19 mouse cellular contexts compared by ENCODE assay signal in the genomic region with DNA sequence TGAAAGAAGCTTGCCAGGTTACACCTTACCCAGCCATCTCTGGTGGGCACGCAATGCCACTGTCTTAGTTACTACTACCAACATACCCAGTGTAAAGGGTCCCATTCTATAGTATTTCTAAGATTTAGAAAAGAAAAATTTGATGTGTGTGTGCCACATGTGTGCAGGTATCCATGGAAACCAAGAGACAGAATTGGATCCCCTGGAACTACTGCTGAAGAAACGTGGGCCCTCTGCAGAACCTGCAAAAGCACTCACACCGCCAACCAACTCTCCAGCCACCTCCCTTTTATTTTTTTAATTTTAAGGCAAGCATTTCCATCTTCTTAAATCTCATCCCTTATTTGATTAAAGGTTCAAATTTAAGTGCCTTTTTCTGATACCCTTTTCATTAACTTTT. TPM values are rescaled to one million over a fixed set of nuclear protein-coding genes. Genes with fewer than 3 reads are reported as not detected.
DNase-seq lines count a peak whose midpoint lies in the region; TF ChIP-seq lines count a peak whose summit lies in the region.
"Had no signal": no experiment of that assay in that cellular context is flagged by ENCODE, and none has a peak within 500 bp of the region (broad histone marks: within the 10 kb centered on the region; RNA-seq: fewer than 3 reads in every experiment).

No protein-coding gene starts in this region.

- H3K4me1 ChIP-seq in spleen, adult 2 months (ENCODE audit: control insufficient read depth, insufficient read depth, insufficient read length): no peaks in the 10 kb centered on the region
- H3K4me1 ChIP-seq: forebrain, embryonic 13.5 days had no signal

- H3K27me3 ChIP-seq in spleen, adult 2 months (ENCODE audit: control insufficient read depth, insufficient read depth, low read length): no peaks in the 10 kb centered on the region
- H3K27me3 ChIP-seq: embryonic facial prominence, embryonic 12.5 days; forebrain, embryonic 13.5 days; forebrain, embryonic 15.5 days had no signal

- no peak for TF ChIP-seq POLR2A in spleen, adult 2 months (IDR thresholded peaks at IDR 0.05; ENCODE audit: low read depth, low read length)

- no peak overlapping the region for H3K4me3 ChIP-seq in left cerebral cortex, adult 2 months
- no peak overlapping the region for H3K4me3 ChIP-seq in spleen, adult 2 months (ENCODE audit: extremely low read depth, insufficient read depth, insufficient read length)
- H3K4me3 ChIP-seq: embryonic facial prominence, embryonic 10.5 days; embryonic facial prominence, embryonic 12.5 days; forebrain, embryonic 13.5 days; forebrain, embryonic 15.5 days had no signal

- DNase-seq in left cerebral cortex, adult 2 months (ENCODE audit: extremely low spot score in 1 of 2, low spot score in 2 of 2): no peak
- DNase-seq in left cerebral cortex, postnatal 14 days (ENCODE audit: low spot score in 2 of 2): no peak
- DNase-seq in spleen, adult 2 months (ENCODE audit: low read depth in 1 of 2, low spot score in 2 of 2): no peak
- no peak for DNase-seq in spleen, adult 12 weeks (ENCODE audit: low spot score)
- peak; percentile 53 for DNase-seq in brain, adult 2 months (ENCODE audit: low read depth, low spot score)
- DNase-seq in telencephalon, adult 2 months (ENCODE audit: low read depth, low spot score): peak; percentile 13
- DNase-seq in kidney, postnatal 25 days: no peak
- DNase-seq: adrenal gland, adult 2 months; adrenal gland, postnatal 10 days; adrenal gland, postnatal 25 days; cerebellum, adult 11-12 months; cerebellum, adult 2 months; cerebellum, adult 9-10 months; cerebellum, postnatal 10 days; cerebellum, postnatal 25 days had no signal

- 83% methylated on average over 3 of the region's 3 CpGs for WGBS in spleen, adult 2 months

- intact Hi-C loops in left cerebral cortex, adult 2 months (cut with DNase I): no loop called here
- intact Hi-C loops in left cerebral cortex, postnatal 14 days (cut with DNase I): no loop called here

- peaks cover 23% of the 10 kb centered on the region for H3K36me3 ChIP-seq in spleen, adult 2 months (ENCODE audit: control insufficient read depth, insufficient read depth, low read length)

- H3K27ac ChIP-seq in left cerebral cortex, adult 2 months: 0 out of 2 replicates have a peak overlapping the region, but pooled peaks have one; percentile 3
- peak overlapping the region; percentile 2; the same call in 1 of the 2 replicates for H3K27ac ChIP-seq in spleen, adult 2 months (ENCODE audit: insufficient read depth, low read length)
- H3K27ac ChIP-seq: embryonic facial prominence, embryonic 10.5 days; embryonic facial prominence, embryonic 12.5 days; forebrain, embryonic 13.5 days; forebrain, embryonic 15.5 days had no signal

- TF ChIP-seq CTCF in left cerebral cortex, adult 2 months (IDR thresholded peaks at IDR 0.05): no peak
- no peak for TF ChIP-seq CTCF in spleen, adult 2 months (IDR thresholded peaks at IDR 0.05; ENCODE audit: extremely low read depth, insufficient read depth, insufficient read length, insufficient replicate concordance)

RNA-seq across cellular contexts. Expression of gene Ptp4a2, which starts 40.8 kb away (rescaled TPM):
- 100 to 1,000 TPM; 126 to 131 TPM for total RNA-seq in left cerebral cortex, adult 2 months (2021)
- 100 to 1,000 TPM; 112 to 126 TPM for total RNA-seq in left cerebral cortex, postnatal 14 days (2021)
- polyA plus RNA-seq in spleen, adult 2 months (2012; rRNA removed): 47.6 and 51.1 TPM in 2 replicates

Comparison
In these comparisons a context has a peak if more than half of its experiments do, and no peak if none do; other contexts are left out.
1. DNase-seq: peak in brain, adult 2 months (single experiment) and telencephalon, adult 2 months (single experiment); none in left cerebral cortex, adult 2 months (0 of 2), left cerebral cortex, postnatal 14 days (0 of 2), spleen, adult 2 months (0 of 2), spleen, adult 12 weeks (single experiment) and kidney, postnatal 25 days (0 of 2).